Mouse (Mus musculus): ENCODE data around the gene Sspn. TPM values are rescaled to one million over a fixed set of nuclear protein-coding genes. Genes with fewer than 3 reads are reported as not detected.

Gene Sspn
- polyA plus RNA-seq, 1 experiment from 2014 or later: 9.8 TPM

DNA sequence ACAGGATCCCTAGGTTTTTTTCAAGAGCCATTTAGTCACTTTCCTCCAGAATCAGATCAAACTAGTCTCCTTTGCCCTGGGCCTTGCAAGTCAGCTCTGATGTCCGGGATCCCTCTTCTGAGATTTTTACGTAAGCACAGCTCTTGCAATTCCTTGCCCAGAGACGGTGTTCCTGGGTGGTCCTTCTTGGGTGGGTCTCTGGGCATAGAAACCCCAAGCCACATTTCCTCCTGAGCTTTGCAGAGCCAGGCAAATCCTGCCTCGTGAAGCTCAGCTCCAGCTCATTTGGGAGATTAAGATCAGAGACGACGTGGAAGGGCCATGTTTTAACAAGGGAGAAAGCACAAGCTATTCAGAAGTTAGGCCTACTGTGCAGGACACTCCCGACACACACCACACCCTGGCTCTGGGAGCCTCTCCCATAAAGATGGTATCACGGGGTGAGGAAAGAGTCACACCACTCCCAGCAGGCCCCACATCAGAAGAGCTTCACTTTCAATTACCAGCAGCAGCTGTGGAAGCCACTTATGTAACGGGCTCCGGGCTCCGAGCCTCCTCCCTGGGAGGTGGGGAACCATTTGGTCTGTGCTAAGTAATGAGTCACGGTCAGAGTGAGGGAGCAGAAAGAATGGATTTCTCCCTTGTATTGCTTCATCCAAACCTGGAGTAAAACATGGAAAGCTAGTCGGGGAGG lies 67.0 kb downstream of the Sspn start:
- Histone ChIP-seq H3K36me3 (ENCODE audit: insufficient read depth, low read length) (no peaks in the 10 kb centered on the region), H3K9me3 (replicated peaks; ENCODE audit: low read length) (no peaks in the 10 kb centered on the region), H3K9ac (ENCODE audit: low read depth, low read length) (no peak overlapping the region), H3K27ac (no peak overlapping the region), H3K27me3 (ENCODE audit: insufficient read depth, low read length) (no peaks in the 10 kb centered on the region), H3K4me1 (replicated peaks; ENCODE audit: insufficient read depth, low read length) (no peaks in the 10 kb centered on the region), H3K4me2 (ENCODE audit: low read length) (no peak overlapping the region), H3K4me3 (replicated peaks; ENCODE audit: low read depth, low read length) (no peak overlapping the region)
- ATAC-seq (replicated peaks; ENCODE audit: low FRiP score, low read depth) (no peak; the same call in 1 of the 2 replicates), DNase-seq (ENCODE audit: low spot score) (peak; percentile 44)
- 30% methylated on average over 13 of the region's 13 CpGs for WGBS
- no peak for TF ChIP-seq CTCF (IDR thresholded peaks at IDR 0.05; ENCODE audit: low read depth)

DNA sequence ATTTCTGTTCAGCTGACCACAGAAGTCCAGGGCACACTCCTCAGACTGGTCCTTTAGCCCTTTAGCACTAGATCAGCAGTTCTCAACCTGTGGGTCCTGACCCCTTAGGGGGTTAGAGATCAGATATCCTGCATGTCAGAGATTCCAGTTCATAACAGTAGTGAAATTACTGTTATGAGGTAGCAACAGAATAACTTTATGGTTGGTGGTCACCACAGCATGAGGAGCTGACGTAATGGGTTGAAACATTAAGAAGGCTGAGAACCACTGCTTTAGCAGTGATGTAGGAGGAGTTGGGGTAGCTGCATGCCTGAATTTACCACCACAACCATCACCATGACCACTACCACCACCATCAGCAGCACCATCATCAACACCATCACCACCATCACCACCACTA lies 69.3 kb downstream of the Sspn start:
- Histone ChIP-seq H3K36me3 (ENCODE audit: insufficient read depth, low read length) (no peaks in the 10 kb centered on the region), H3K27me3 (ENCODE audit: insufficient read depth, low read length) (no peaks in the 10 kb centered on the region), H3K4me1 (replicated peaks; ENCODE audit: insufficient read depth, low read length) (no peaks in the 10 kb centered on the region), H3K4me3 (replicated peaks; ENCODE audit: low read depth, low read length) (no peak overlapping the region), H3K9me3 (replicated peaks; ENCODE audit: low read length) (no peaks in the 10 kb centered on the region), H3K4me2 (ENCODE audit: low read length) (no peak overlapping the region), H3K9ac (ENCODE audit: low read depth, low read length) (no peak overlapping the region), H3K27ac (no peak overlapping the region)
- no peak for TF ChIP-seq CTCF (IDR thresholded peaks at IDR 0.05; ENCODE audit: low read depth)
- no peak for ATAC-seq (replicated peaks; ENCODE audit: low FRiP score, low read depth)
- DNase-seq (ENCODE audit: low spot score): no peak
- 97% methylated on average over 1 of the region's 1 CpGs for WGBS

DNA sequence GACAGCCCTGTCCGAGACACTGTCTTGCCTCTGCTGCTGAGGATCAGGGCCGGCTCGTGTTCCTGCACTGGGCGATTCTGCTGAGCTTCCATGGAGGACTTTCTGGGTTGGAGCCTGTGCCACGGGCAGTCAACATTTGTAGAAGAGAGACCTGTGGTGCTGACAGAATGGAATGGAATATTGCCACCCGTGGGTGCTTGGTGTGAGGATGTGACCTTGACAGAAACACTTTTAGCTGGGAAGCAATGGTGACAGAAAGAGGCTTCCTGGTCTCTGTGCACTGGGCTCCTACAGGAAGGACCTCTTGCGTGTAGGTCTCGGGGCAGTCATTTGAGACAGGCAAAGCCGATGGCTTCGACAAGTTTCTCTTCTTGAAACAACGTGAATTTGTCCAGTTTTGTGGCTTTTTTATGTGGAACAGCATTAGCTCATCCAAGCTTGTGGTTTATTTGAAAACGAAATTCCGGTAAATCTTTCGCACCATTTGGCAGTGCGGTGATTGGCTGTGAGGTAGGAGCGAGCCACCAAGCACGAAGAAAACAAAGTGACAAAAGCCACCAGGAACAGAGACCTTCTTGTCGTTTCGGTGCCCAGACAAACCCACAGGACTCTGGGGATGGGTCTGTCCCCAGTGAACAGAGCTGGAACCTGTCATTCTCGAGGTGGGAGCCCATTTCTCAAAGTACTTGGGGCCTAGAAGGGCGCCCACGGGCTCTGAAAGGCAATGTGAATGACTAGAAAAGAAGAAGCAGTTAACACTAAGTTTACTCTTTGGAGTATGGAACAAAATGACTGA lies 70.2 kb downstream of the Sspn start:
- no peaks in the 10 kb centered on the region for H3K9me3 ChIP-seq (replicated peaks; ENCODE audit: low read length)
- H3K4me2 ChIP-seq (ENCODE audit: low read length): no peak overlapping the region
- H3K36me3 ChIP-seq (ENCODE audit: insufficient read depth, low read length): no peaks in the 10 kb centered on the region
- no peak overlapping the region for H3K4me3 ChIP-seq (replicated peaks; ENCODE audit: low read depth, low read length)
- no peak for DNase-seq (ENCODE audit: low spot score)
- TF ChIP-seq CTCF (IDR thresholded peaks at IDR 0.05; ENCODE audit: low read depth): no peak
- no peak overlapping the region for H3K27ac ChIP-seq
- no peak for ATAC-seq (replicated peaks; ENCODE audit: low FRiP score, low read depth)
- H3K9ac ChIP-seq (ENCODE audit: low read depth, low read length): no peak overlapping the region
- WGBS: 89% methylated on average over 22 of the region's 22 CpGs
- H3K4me1 ChIP-seq (replicated peaks; ENCODE audit: insufficient read depth, low read length): no peaks in the 10 kb centered on the region
- no peaks in the 10 kb centered on the region for H3K27me3 ChIP-seq (ENCODE audit: insufficient read depth, low read length)

DNA sequence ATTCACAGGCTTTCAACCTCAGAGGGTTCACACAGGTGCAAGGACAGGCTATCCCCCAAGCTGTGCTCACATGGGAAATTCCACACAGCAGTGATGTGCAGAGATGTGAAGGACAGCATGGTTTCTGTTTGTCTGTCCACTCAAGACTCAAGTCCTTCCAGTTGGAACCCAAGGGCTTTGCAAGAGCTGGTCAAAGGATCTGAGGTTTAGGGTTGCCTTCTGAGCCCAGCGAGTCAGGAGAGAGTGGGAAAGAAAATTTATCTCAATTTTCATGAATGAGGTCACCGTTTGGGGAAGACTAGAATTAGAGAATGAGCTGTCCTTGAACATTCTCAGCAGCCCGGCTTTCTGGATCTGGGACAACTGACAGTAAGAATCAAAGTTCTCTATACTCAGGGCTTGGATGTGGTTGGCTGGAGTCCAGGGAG lies 72.7 kb downstream of the Sspn start:
- Histone ChIP-seq H3K36me3 (ENCODE audit: insufficient read depth, low read length) (no peaks in the 10 kb centered on the region), H3K4me3 (replicated peaks; ENCODE audit: low read depth, low read length) (no peak overlapping the region), H3K9me3 (replicated peaks; ENCODE audit: low read length) (no peaks in the 10 kb centered on the region), H3K27ac (no peak overlapping the region), H3K27me3 (ENCODE audit: insufficient read depth, low read length) (no peaks in the 10 kb centered on the region), H3K4me2 (ENCODE audit: low read length) (no peak overlapping the region), H3K4me1 (replicated peaks; ENCODE audit: insufficient read depth, low read length) (no peaks in the 10 kb centered on the region), H3K9ac (ENCODE audit: low read depth, low read length) (no peak overlapping the region)
- DNase-seq (ENCODE audit: low spot score) (no peak), ATAC-seq (replicated peaks; ENCODE audit: low FRiP score, low read depth) (no peak)
- no peak for TF ChIP-seq CTCF (IDR thresholded peaks at IDR 0.05; ENCODE audit: low read depth)
- WGBS: 70% methylated on average over 3 of the region's 3 CpGs

DNA sequence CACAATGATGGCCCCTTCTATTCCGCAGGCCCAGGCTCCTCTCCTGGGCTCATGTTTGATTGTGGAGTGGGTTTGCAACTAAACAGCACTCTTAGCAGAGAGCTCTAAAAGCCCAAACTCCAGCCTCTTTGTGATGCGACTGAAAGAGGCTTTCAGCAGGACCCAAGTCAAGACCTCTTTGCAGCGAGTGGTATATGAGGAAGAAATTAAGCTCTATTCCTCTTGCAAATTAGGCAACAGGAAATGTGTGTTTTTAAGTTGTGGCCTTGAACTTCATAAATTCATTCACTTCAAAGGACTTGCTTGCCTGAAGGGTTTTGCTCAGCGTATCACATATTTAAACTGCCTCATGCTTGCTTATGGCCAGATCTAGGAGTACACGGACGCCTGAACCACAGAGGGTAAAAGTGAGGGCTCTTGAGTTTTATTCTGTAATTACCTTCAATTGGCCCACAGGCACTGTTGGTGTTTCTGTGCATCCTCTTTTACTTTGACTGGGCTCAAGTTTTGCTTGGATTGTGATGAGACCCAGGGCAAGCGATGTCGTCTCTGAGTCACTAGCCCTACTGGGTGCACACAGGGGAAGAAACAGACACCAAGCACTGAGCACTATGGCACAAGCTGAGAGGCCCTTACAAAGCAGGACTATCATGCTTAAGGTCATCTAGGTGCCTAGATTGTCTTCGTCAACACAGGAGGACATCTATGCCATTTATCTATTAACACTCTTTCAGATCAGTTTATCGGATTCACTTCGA lies 73.9 kb downstream of the Sspn start:
- Histone ChIP-seq H3K9me3 (replicated peaks; ENCODE audit: low read length) (no peaks in the 10 kb centered on the region), H3K4me3 (replicated peaks; ENCODE audit: low read depth, low read length) (no peak overlapping the region)

DNA sequence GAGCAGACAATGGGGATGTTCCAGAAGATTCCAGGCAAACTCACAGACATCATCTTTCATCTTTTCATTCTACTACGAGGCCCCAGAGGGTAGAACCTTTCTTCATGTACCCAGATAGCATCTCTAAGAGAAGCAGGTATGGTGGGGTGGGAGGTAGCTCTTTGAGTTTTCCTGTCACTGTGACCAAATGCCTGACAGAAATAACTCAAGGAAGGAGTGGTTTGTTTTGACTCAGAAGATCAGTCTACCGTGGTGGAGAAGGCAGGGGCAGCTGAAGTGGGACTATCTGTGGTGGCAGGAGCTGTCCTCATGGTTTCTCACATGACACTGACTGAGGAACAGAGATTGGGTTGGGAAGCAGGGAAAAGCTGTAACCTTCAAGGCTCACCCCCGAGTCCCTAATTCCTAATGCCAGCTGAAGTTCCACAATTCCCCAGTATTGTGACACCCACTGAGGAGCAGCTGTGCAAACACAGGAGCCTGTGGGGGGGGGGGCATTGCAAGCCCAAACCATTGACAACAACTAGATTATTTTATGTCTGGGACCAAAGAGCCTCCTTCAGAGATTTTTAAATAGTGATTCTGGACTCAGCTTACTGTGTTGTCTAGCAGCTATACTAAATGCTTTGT lies 74.6 kb downstream of the Sspn start:
- H3K4me3 ChIP-seq (replicated peaks; ENCODE audit: low read depth, low read length): no peak overlapping the region
- H3K9me3 ChIP-seq (replicated peaks; ENCODE audit: low read length): no peaks in the 10 kb centered on the region
- H3K9ac ChIP-seq (ENCODE audit: low read depth, low read length): no peak overlapping the region
- TF ChIP-seq CTCF (IDR thresholded peaks at IDR 0.05; ENCODE audit: low read depth): no peak
- H3K4me2 ChIP-seq (ENCODE audit: low read length): no peak overlapping the region
- DNase-seq (ENCODE audit: low spot score) (no peak), ATAC-seq (replicated peaks; ENCODE audit: low FRiP score, low read depth) (no peak)
- no peaks in the 10 kb centered on the region for H3K36me3 ChIP-seq (ENCODE audit: insufficient read depth, low read length)
- no peaks in the 10 kb centered on the region for H3K4me1 ChIP-seq (replicated peaks; ENCODE audit: insufficient read depth, low read length)
- H3K27me3 ChIP-seq (ENCODE audit: insufficient read depth, low read length): no peaks in the 10 kb centered on the region
- WGBS: 35% methylated on average over 3 of the region's 3 CpGs
- no peak overlapping the region for H3K27ac ChIP-seq

More for the DNA sequence above, 73.9 kb downstream of the Sspn start:
- Histone ChIP-seq H3K27me3 (ENCODE audit: insufficient read depth, low read length) (no peaks in the 10 kb centered on the region), H3K9ac (ENCODE audit: low read depth, low read length) (no peak overlapping the region), H3K4me1 (replicated peaks; ENCODE audit: insufficient read depth, low read length) (no peaks in the 10 kb centered on the region), H3K27ac (no peak overlapping the region), H3K36me3 (ENCODE audit: insufficient read depth, low read length) (no peaks in the 10 kb centered on the region), H3K4me2 (ENCODE audit: low read length) (no peak overlapping the region)
- DNase-seq (ENCODE audit: low spot score) (peak; percentile 35), ATAC-seq (replicated peaks; ENCODE audit: low FRiP score, low read depth) (no peak)
- 71% methylated on average over 11 of the region's 11 CpGs for WGBS
- TF ChIP-seq CTCF (IDR thresholded peaks at IDR 0.05; ENCODE audit: low read depth): no peak

Measured in kidney, postnatal 0 days (tissue).